Mouse (Mus musculus) neural tube, embryonic 11.5 days (tissue): ENCODE measurements around the gene Ppp1r17. TPM values are rescaled to one million over a fixed set of nuclear protein-coding genes. Genes with fewer than 3 reads are reported as not detected.

Source experiments
- ATAC-seq: fragments of 200-750 bp; cut with Nextera tagmentation; 2 replicates; pipeline ENCODE4 v1.8.0; 2017; ENCODE audit warnings: moderate number of reproducible peaks, mild to moderate bottlenecking, moderate TSS enrichment, moderate library complexity; ENCODE audit not compliant: insufficient read depth, low FRiP score, low TSS enrichment
- DNase-seq: peaks from one replicate; pipeline ENCODE4 v3.0.0-alpha.2; 2015; ENCODE audit warnings: low spot score
- H3K27ac ChIP-seq: fragments of 300-500 bp; sonication (generic); 2 replicates; pipeline ENCODE4 v1.5.1; 2014; ENCODE audit warnings: low read depth, mild to moderate bottlenecking, low read length
- H3K27me3 ChIP-seq: fragments of 300-500 bp; sonication (generic); 2 replicates; pipeline ENCODE4 v1.6.1; 2014; ENCODE audit warnings: mild to moderate bottlenecking, low read length, mixed read lengths; ENCODE audit not compliant: control insufficient read depth, insufficient read depth
- H3K36me3 ChIP-seq: fragments of 300-500 bp; sonication (generic); 2 replicates; pipeline ENCODE4 v1.6.1; 2014; ENCODE audit warnings: mild to moderate bottlenecking, low read length, moderate library complexity, mixed read lengths; ENCODE audit not compliant: control insufficient read depth, insufficient read depth
- H3K4me1 ChIP-seq: fragments of 300-500 bp; sonication (generic); 2 replicates; pipeline ENCODE4 v1.6.1; 2014; ENCODE audit warnings: low read length, mixed read lengths; ENCODE audit not compliant: control insufficient read depth, insufficient read depth
- H3K4me2 ChIP-seq: fragments of 300-500 bp; sonication (generic); 2 replicates; pipeline ENCODE4 v1.6.1; 2014; ENCODE audit warnings: low read depth, mild to moderate bottlenecking, moderate library complexity
- H3K4me3 ChIP-seq: fragments of 300-500 bp; sonication (generic); 2 replicates; pipeline ENCODE4 v1.5.1; 2014; ENCODE audit warnings: low read depth, low read length
- H3K9ac ChIP-seq: fragments of 300-500 bp; sonication (generic); 2 replicates; pipeline ENCODE4 v1.6.1; 2014; ENCODE audit warnings: mild to moderate bottlenecking, low read length
- H3K9me3 ChIP-seq: fragments of 300-500 bp; sonication (generic); 2 replicates; pipeline ENCODE4 v1.6.1; 2016; ENCODE audit warnings: low read length; ENCODE audit not compliant: control insufficient read depth
- WGBS: fragments of 180-500 bp; shearing (Covaris S2); extraction: QIAGEN DNeasy Blood & Tissue Kit; methylation state at CpG from one replicate; pipeline ENCODE4 v1.1.7; 2014; 5-methylcytosine and 5-hydroxymethylcytosine counted together
- polyA plus RNA-seq: library from polyadenylated mRNA; unstranded; fragments of >200 nt; fragmentation: Nextera tagmentation; extraction: Ambion mirVana; gene quantifications from 2 replicates; pipeline ENCODE4 v1.2.1, GENCODE M21; 2014

Ppp1r17 gene
- polyA plus RNA-seq, 1 experiment from 2014 or later = 52.9 TPM

DNA sequence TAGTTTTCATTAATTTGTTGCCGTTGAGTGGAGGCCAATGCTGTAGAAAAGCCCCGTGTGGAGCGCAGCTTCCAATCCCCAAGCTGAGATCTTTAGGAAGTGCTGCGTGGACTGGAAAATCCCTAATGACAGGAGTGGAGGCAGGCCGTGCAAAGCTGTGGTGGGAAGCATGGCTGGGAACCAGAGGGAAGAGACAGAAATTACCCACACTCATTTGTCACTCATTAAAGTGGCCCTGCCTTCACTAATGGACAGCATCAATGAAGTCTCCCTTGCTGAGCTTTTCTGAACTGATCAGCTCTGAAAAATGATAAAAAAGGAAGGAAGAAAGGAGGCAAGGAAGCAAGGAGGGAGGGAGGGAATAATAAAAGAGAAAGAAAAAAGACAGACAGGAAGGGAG lies 12.7 kb downstream of the Ppp1r17 start:
- WGBS = 61% methylated on average over 5 of the region's 5 CpGs
- DNase-seq (no peak), ATAC-seq (no peak)
- no peaks in the 10 kb centered on the region for H3K27me3 ChIP-seq
- no peaks in the 10 kb centered on the region for H3K4me1 ChIP-seq
- no peak overlapping the region for H3K9ac ChIP-seq
- no peaks in the 10 kb centered on the region for H3K9me3 ChIP-seq
- H3K36me3 ChIP-seq = no peaks in the 10 kb centered on the region
- no peak overlapping the region for H3K4me2 ChIP-seq
- H3K4me3 ChIP-seq = no peak overlapping the region
- no peak overlapping the region for H3K27ac ChIP-seq

DNA sequence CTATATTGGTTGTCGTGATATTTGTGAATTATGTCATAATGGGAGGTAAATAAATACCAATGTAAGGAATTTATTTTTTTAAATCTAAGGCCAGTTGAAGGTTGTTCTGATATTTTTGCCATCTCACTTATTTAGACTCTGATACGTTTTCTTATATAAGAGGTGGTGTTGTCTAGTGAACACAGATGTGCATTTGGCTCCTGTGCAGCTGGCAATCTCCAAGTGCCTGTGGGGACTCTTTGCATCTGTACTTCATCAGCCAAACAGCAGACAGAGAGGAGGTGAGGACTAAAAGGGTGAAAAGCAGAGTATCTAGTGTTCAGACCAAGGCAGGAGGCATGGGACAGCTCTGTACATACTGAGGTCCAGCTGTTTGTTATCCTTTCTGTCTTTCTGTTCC lies 14.9 kb downstream of the Ppp1r17 start:
- Histone ChIP-seq H3K9me3 (no peaks in the 10 kb centered on the region), H3K27me3 (no peaks in the 10 kb centered on the region), H3K27ac (no peak overlapping the region), H3K9ac (no peak overlapping the region), H3K4me1 (no peaks in the 10 kb centered on the region), H3K4me3 (no peak overlapping the region), H3K4me2 (no peak overlapping the region), H3K36me3 (no peaks in the 10 kb centered on the region)
- no peak for ATAC-seq
- 81% methylated on average over 2 of the region's 2 CpGs for WGBS
- no peak for DNase-seq

DNA sequence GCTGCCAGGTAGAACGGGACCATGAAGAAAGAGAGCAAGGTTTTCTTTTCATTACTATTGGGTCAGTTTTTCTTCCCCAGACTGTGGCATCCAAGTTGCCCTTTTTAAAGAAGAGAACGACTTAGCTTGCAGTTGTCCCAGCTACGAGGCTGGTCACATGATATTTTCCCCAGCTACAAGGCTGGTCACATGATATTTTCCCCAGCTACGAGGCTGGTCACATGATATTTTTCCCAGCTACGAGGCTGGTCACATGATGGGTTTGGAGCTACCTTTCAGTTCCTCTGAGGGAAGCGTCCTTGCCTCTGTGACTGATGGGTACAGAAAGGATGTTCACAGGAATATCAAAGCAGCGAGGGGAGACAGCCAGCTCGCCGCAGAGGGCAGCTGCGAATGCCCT lies 17.8 kb downstream of the Ppp1r17 start:
- H3K9ac ChIP-seq = no peak overlapping the region
- ATAC-seq = no peak
- H3K27ac ChIP-seq = no peak overlapping the region
- H3K4me2 ChIP-seq = no peak overlapping the region
- H3K9me3 ChIP-seq = no peaks in the 10 kb centered on the region
- no peak overlapping the region for H3K4me3 ChIP-seq
- no peaks in the 10 kb centered on the region for H3K27me3 ChIP-seq
- DNase-seq = no peak
- no peaks in the 10 kb centered on the region for H3K4me1 ChIP-seq
- H3K36me3 ChIP-seq = no peaks in the 10 kb centered on the region
- 72% methylated on average over 10 of the region's 10 CpGs for WGBS

GRCm38 (mm10) chr6:56039476-56040055 lies 22.3 kb downstream of the Ppp1r17 start:
- no peak for DNase-seq
- ATAC-seq = no peak
- WGBS = 63% methylated on average over 4 of the region's 4 CpGs

DNA sequence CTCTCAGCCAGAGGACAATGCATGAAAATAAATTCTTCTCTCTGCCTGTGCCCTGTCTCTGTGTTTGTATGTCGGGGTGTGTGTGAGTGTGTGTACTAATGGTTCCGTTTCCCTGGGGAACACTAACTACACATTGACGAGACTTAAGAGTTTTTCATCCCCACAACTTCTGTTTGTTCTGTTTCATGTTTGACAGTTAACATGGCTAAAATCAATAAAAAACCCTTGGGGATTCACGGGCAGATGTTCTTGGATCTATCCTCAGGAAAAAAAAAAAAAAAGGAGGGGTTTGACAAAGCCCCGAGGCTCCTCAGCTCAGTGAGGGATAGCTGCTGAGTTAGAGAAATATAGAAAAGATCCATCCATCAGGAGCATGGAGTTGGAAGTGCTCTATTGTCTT lies 27.0 kb downstream of the Ppp1r17 start:
- Histone ChIP-seq H3K9ac (no peak overlapping the region), H3K36me3 (no peaks in the 10 kb centered on the region), H3K9me3 (no peaks in the 10 kb centered on the region), H3K27me3 (no peaks in the 10 kb centered on the region), H3K4me1 (no peaks in the 10 kb centered on the region), H3K4me3 (no peak overlapping the region), H3K4me2 (no peak overlapping the region), H3K27ac (0 out of 2 replicates have a peak overlapping the region, but pooled peaks have one; percentile 10)
- DNase-seq = no peak
- peak; percentile 67 for ATAC-seq
- WGBS = 57% methylated on average over 5 of the region's 5 CpGs

More at GRCm38 (mm10) chr6:56039476-56040055, 22.3 kb downstream of the Ppp1r17 start:
- H3K4me2 ChIP-seq = no peak overlapping the region
- no peak overlapping the region for H3K4me3 ChIP-seq
- H3K27ac ChIP-seq = no peak overlapping the region
- H3K4me1 ChIP-seq = no peaks in the 10 kb centered on the region
- H3K36me3 ChIP-seq = no peaks in the 10 kb centered on the region
- H3K9me3 ChIP-seq = no peaks in the 10 kb centered on the region
- H3K27me3 ChIP-seq = no peaks in the 10 kb centered on the region
- no peak overlapping the region for H3K9ac ChIP-seq

DNA sequence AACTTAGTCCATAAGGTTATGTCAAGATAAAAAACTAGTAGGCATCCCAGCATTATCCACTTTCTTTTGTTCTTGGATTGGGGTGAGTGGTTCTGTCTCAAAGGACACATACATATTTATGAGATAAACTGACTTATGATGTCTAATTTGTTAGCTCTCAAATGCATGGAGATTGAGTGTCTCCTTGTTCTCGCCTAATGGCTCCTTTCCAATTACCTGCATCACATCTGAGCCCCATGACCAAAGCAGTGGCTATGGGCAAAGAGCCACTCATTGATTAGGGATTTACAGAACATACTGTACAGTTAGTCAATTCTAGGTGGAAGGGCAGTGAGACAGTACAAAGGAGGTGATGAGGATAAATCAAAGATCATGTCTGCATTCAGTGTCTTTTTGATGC lies 27.4 kb downstream of the Ppp1r17 start:
- no peak overlapping the region for H3K9ac ChIP-seq
- H3K4me2 ChIP-seq = no peak overlapping the region
- 61% methylated on average over 1 of the region's 1 CpGs for WGBS
- H3K36me3 ChIP-seq = no peaks in the 10 kb centered on the region
- no peaks in the 10 kb centered on the region for H3K4me1 ChIP-seq
- H3K27ac ChIP-seq = 0 out of 2 replicates have a peak overlapping the region, but pooled peaks have one; percentile 42
- no peak overlapping the region for H3K4me3 ChIP-seq
- no peaks in the 10 kb centered on the region for H3K27me3 ChIP-seq
- ATAC-seq (peak; percentile 74), DNase-seq (no peak)
- H3K9me3 ChIP-seq = no peaks in the 10 kb centered on the region

GRCm38 (mm10) chr6:56048580-56048979 lies 31.3 kb downstream of the Ppp1r17 start:
- Histone ChIP-seq H3K9ac (no peak overlapping the region), H3K4me1 (no peaks in the 10 kb centered on the region), H3K9me3 (no peaks in the 10 kb centered on the region), H3K27me3 (no peaks in the 10 kb centered on the region), H3K4me2 (no peak overlapping the region), H3K36me3 (no peaks in the 10 kb centered on the region), H3K27ac (no peak overlapping the region), H3K4me3 (no peak overlapping the region)
- WGBS = 90% methylated on average over 3 of the region's 3 CpGs
- no peak for DNase-seq
- ATAC-seq = no peak

- Histone ChIP-seq H3K4me2 (no peak overlapping the region), H3K36me3 (no peaks in the 10 kb centered on the region), H3K4me3 (no peak overlapping the region), H3K27me3 (no peaks in the 10 kb centered on the region), H3K9ac (no peak overlapping the region), H3K4me1 (no peaks in the 10 kb centered on the region), H3K27ac (no peak overlapping the region), H3K9me3 (no peaks in the 10 kb centered on the region)
- peak; percentile 72 for ATAC-seq
- DNase-seq = peak; percentile 24
- WGBS = 38% methylated on average over 4 of the region's 4 CpGs
These were observed 31.8 kb downstream of the Ppp1r17 start for GRCm38 (mm10) chr6:56049104-56049503.

DNA sequence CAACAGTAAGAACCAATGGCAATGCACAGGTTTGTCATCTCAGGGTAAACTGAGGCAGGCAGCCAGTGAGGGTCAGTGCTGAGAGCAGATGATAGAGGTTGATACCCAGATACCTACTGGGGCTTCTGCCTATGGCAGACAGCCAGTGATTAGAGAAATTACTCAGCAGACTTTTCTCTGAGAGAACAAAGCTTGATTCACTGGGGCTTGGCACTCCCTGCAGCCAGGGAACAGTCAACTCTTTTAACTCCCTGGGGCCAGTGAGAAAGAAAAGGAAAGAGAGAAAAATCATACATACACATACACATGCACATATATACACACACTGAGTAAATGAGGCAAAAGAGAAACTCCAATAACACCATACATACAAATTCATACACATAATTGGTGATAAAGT lies 46.4 kb downstream of the Ppp1r17 start:
- Histone ChIP-seq H3K27ac (no peak overlapping the region), H3K4me2 (no peak overlapping the region), H3K9me3 (no peaks in the 10 kb centered on the region), H3K36me3 (no peaks in the 10 kb centered on the region), H3K27me3 (no peaks in the 10 kb centered on the region), H3K4me3 (no peak overlapping the region), H3K4me1 (no peaks in the 10 kb centered on the region), H3K9ac (no peak overlapping the region)
- DNase-seq (no peak), ATAC-seq (no peak)
